Mouse (Mus musculus) erythroid progenitor cell, adult 5-6 weeks (primary cell): ENCODE measurements around the gene Tbrg4. TPM values are rescaled to one million over a fixed set of nuclear protein-coding genes. Genes with fewer than 3 reads are reported as not detected.

ENCODE experiments used
- ATAC-seq: replicated peaks from 2 replicates; pipeline ENCODE4 v1.8.0; 2016; ENCODE audit warnings: moderate number of reproducible peaks, mild to moderate bottlenecking, moderate TSS enrichment, inconsistent platforms; ENCODE audit not compliant: poor library complexity, low FRiP score, severe bottlenecking
- total RNA-seq, 2 experiments: library from RNA; stranded (forward) in 1 of 2; stranded (reverse) in 1 of 2; fragments of 150-400 nt in 1 of 2; fragments of 186-747, 209-891 nt in 1 of 2; gene quantifications; 2 replicates each; pipeline versions ENCODE4 v1.2.3 to v1.2.4; 2015 to 2017; ENCODE audit warnings: low replicate concordance in 2 of 2

Tbrg4 gene
- total RNA-seq, 2 experiments from 2014 or later, result 9.2 to 21.8 TPM

DNA sequence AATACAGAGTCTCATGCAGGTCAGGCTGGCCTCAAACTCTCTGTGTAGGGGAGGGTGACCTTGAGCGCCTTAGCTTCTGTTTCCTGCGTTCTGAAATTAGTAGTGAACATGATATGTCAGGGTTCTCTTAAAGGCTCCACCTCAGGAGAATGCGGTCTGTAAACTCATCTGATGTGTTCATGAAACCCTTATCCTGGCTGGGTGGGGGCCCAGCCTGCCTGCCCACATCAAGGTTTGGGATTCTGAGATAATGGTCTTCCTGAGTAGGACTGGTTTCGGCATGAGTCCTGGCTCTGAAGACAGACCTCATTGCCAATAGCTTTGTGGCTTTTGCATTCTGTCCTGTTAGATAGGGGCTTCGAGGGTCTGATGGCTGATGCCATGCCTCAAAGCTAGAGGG lies 30.5 kb downstream of the Tbrg4 start:
- 0 out of 2 replicates have a peak, but pooled peaks have one; percentile 10 for ATAC-seq

DNA sequence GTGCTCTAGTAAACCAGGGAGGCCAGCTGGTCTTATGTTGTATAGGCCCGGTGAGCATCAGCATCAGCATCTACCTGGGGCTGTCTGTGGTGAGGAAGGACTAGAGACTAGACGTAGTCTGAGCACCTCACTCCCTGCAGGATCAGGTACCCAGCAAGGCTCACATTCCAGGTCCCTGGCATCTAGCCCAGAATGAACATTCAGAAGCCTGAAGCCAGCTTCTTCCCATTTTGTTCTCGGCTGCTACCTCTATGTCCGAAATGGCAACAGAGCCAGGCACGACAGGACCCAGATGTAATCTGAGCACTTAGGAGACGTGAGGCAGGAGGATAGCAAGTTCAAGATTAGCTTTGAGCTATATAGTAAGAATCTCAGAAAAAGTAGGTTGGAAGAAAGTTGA lies 31.0 kb downstream of the Tbrg4 start:
- ATAC-seq, result no peak

- no peak for ATAC-seq
Observed at GRCm38 (mm10) chr11:6593406-6593805, 32.5 kb downstream of the Tbrg4 start.

- ATAC-seq, result peak; percentile 80
Observed at GRCm38 (mm10) chr11:6590933-6591675, 34.8 kb downstream of the Tbrg4 start.

GRCm38 (mm10) chr11:6589838-6590237 lies 36.0 kb downstream of the Tbrg4 start:
- peak; percentile 71 for ATAC-seq

DNA sequence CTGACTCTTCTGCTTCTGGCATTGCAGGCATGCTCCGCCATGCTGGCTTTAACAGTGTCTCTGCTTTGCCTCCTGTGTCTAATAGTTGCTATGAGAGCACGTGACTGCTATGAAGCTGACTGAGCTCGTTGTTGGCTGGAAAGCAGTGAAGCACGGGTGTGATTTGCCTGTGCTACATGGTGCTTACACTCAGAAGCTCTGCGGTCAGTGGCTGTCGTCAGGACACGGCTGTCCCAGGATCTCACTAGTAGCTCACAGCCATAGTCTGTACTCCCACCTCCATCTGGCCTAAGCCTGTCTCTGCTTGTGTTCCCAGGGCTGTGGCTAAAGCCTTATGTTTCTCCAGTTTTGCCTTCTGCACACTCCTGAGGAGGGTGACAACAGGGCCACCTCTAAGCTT lies 37.6 kb downstream of the Tbrg4 start:
- no peak for ATAC-seq

DNA sequence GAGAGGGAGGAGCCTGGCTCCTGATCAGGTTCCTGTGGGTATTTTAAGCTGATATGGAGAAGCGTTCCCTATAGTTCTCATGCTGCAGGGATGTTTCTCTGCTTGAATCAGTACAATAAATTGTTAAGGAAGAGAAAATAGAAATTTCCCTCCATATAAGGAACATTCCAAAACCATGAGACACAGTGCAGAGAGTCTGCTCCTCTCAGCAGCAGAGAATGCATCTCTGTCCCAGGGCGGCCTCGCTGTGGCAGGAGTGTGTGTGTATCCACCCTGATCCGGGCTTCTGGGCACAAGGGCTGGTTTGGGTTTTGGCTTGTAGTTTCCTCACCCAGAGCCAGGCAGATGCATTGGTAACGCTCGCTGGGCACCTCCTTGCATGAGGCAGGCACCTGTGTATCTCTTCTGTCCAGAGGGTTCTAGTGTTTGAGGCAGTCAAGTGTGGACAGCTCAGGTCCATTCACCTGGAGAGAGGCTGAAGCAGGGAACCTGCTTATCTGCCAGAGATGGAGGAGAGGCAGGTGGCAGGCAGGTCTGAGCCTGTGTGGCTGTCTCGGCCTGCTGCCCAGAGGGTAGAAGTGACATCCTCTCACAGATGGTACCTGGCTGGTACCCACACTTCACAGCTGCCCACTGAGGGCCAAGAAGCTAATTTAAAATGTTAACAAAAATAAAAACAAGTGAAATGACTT lies 38.5 kb downstream of the Tbrg4 start:
- ATAC-seq, result no peak

DNA sequence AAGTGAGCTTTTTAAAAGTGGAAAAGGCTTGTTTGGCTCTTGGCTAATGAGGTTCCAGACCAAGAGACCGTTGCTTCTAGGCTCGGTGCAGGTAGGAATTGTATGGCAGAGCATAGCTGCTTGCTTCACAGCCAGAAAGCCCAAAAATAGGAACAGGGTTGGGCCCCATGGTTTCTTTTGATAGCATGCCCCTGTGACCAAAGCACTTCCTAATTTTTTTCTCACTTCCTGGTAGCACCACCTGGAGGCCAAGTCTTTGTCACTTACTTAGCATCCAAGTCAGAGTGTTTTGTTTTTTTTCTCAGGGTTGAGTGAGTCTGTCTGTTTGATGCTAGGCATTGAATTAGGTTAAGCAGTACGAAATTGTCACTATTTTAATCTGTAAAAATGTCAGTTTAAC lies 39.2 kb downstream of the Tbrg4 start:
- no peak for ATAC-seq

GRCm38 (mm10) chr11:6585748-6586147 lies 40.1 kb downstream of the Tbrg4 start:
- peak; percentile 33; the same call in 1 of the 2 replicates for ATAC-seq

DNA sequence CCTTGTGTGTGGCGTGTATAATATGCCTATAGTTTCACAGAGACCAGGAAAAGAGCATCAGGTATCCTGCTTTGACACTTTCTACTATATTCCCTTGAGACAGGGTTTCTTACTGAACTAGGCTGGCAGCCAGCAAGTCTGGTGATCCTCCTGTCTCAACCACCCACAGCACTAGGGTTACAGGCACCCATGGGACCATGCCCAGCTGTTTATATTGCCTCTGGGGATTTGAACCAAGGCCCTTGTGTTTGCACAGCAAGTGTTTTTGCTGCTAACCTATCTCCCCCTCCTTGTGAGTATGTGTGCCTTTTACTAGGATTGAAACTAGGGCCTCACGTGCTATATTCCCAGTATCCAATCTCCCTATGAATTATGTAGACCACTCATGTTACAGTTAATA lies 44.3 kb downstream of the Tbrg4 start:
- ATAC-seq, result no peak

GRCm38 (mm10) chr11:6580065-6580750 lies 45.7 kb downstream of the Tbrg4 start:
- ATAC-seq, result no peak

- no peak for ATAC-seq
Observed at GRCm38 (mm10) chr11:6579361-6579760, 46.5 kb downstream of the Tbrg4 start.

DNA sequence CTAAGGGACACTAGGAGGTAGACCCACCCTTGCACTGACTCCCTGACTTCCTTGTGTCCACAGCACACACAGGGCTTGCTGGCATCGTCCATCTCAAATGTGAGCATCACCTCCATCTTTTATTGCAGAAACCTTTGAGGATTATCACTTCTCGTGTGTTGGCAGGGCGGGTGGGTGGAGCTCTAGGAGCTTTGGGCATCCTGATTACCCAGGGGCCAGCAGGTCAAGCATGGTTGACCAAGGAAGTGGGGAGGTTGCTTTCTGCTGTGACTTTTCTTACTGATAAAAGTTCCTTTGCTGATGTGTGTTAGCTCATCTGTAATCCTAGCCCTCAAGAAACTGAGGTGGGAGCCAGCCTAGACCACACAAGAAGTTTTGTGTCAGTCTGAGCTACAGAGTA lies 49.7 kb downstream of the Tbrg4 start:
- ATAC-seq, result no peak

DNA sequence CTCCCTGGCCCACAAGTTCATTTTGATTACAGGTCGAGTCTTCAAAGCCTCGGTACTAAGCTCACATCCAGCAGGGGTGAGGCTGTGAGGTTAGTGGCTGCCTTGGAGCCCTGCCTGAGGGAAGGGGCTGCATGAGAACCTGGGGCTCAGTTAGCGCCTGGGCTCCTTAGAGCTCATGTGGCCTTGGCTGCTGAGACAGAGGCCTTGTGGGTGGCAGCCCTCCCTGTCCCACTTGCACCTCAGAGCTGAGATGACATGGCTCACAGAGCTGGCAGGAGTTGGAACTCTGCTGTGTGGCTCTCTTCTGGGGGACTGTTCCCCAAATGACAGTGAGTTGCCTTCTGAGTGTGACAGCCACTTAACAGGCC lies 56.5 kb downstream of the Tbrg4 start:
- no peak for ATAC-seq

GRCm38 (mm10) chr11:6568584-6569409 lies 57.1 kb downstream of the Tbrg4 start:
- ATAC-seq, result no peak

- peak; percentile 40 for ATAC-seq
Observed at GRCm38 (mm10) chr11:6567951-6568350, 57.9 kb downstream of the Tbrg4 start.

DNA sequence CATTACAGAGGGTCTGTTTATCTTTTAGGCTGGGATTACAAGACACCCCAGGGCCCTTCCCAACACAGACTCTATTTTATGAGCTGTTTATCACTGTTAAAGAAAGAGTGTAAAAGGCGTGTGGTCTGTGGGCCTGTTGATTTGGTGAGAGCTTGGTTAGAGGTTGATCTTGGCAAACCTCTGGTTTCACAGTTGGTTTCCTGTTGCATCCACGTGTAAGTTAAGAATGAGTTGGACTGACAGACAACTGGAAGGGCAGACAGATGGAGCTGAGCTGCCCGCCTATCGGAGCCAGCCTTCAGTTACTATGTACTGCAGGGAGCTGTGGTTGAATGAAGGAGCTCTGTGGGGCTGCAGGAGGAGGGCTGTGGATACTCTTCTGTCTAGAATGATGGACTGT lies 59.4 kb downstream of the Tbrg4 start:
- no peak for ATAC-seq
